Mouse (Mus musculus): ENCODE measurements at regions not wholly inside any gene's neighbourhood (a gene's known extent, or its start where the extent isn't known, plus 50 kb on each side); places are given as distances from the start of the nearest gene placed in this dataset.

- WGBS: 14% methylated on average over 10 of the region's 10 CpGs
- Histone ChIP-seq H3K36me3 (ENCODE audit: control insufficient read depth, insufficient read depth, low read length) (no peaks in the 10 kb centered on the region), H3K27me3 (ENCODE audit: control insufficient read depth, insufficient read depth, low read length) (no peaks in the 10 kb centered on the region), H3K27ac (ENCODE audit: low read length) (no peak overlapping the region), H3K4me1 (ENCODE audit: control insufficient read depth, insufficient read depth, low read length) (no peaks in the 10 kb centered on the region), H3K4me2 (ENCODE audit: low read depth, low read length) (no peak overlapping the region), H3K9me3 (replicated peaks; ENCODE audit: control insufficient read depth, low read length) (no peaks in the 10 kb centered on the region), H3K4me3 (replicated peaks; ENCODE audit: low read length) (no peak overlapping the region), H3K9ac (ENCODE audit: low read length) (no peak overlapping the region)
- ATAC-seq (ENCODE audit: insufficient read depth, low FRiP score): peak; percentile 40; the same call in 1 of the 2 replicates
These were observed 52.2 kb upstream of the Nudt7 start for GRCm38 (mm10) chr8:114081049-114081756.

DNA sequence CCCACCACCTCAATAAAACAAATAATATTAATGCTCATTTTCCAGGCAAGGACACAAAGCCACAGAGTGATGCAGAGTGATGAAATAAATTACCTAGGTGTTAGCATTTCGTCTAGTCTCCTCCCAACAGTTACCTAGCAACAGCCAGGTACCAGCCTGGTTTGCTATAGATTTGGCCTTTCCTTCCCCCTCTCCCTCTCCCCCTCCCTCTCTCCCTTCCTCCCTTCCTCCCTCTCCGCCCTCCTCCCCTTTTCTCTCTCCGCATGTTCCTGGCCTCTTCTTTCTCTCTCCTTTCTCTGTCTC, 51.6 kb upstream of the Nudt7 start:
- H3K9me3 ChIP-seq (replicated peaks; ENCODE audit: control insufficient read depth, low read length): no peaks in the 10 kb centered on the region
- H3K4me2 ChIP-seq (ENCODE audit: low read depth, low read length): no peak overlapping the region
- no peaks in the 10 kb centered on the region for H3K27me3 ChIP-seq (ENCODE audit: control insufficient read depth, insufficient read depth, low read length)
- no peak overlapping the region for H3K27ac ChIP-seq (ENCODE audit: low read length)
- 55% methylated on average over 3 of the region's 3 CpGs for WGBS
- H3K36me3 ChIP-seq (ENCODE audit: control insufficient read depth, insufficient read depth, low read length): no peaks in the 10 kb centered on the region
- no peak for ATAC-seq (ENCODE audit: insufficient read depth, low FRiP score)
- H3K4me1 ChIP-seq (ENCODE audit: control insufficient read depth, insufficient read depth, low read length): no peaks in the 10 kb centered on the region
- no peak overlapping the region for H3K9ac ChIP-seq (ENCODE audit: low read length)
- H3K4me3 ChIP-seq (replicated peaks; ENCODE audit: low read length): no peak overlapping the region
